Mouse (Mus musculus) cerebral cortex, adult 2 months (tissue): ENCODE results near the gene Ift57.

Source experiments
- WGBS: fragments of 180-500 bp; shearing (Covaris S2); methylation state at CpG from one replicate; pipeline ENCODE4 v1.1.7; 2018; 5-methylcytosine and 5-hydroxymethylcytosine counted together

Gene Ift57

GRCm38 (mm10) chr16:49792446-49792878 is 93.4 kb downstream of the Ift57 start:
- WGBS = 32% methylated on average over 9 of the region's 9 CpGs

- WGBS = 94% methylated on average over 9 of the region's 9 CpGs
Observed at GRCm38 (mm10) chr16:49793596-49793995, 94.6 kb downstream of the Ift57 start.

GRCm38 (mm10) chr16:49796271-49796670 is 97.2 kb downstream of the Ift57 start:
- 92% methylated on average over 2 of the region's 2 CpGs for WGBS

- WGBS = 93% methylated on average over 2 of the region's 2 CpGs
Observed at GRCm38 (mm10) chr16:49796954-49797353, 97.9 kb downstream of the Ift57 start.

GRCm38 (mm10) chr16:49798790-49799189 is 99.8 kb downstream of the Ift57 start:
- WGBS = 66% methylated on average over 6 of the region's 6 CpGs

GRCm38 (mm10) chr16:49799597-49800561 is 100.8 kb downstream of the Ift57 start, which contains the start of gene Cd47:
Gene Cd47, plus strand, starts transcription at chr16:49800533.
- WGBS = 90% methylated on average over 10 of the region's 10 CpGs

GRCm38 (mm10) chr16:49800996-49801395 is 102.0 kb downstream of the Ift57 start:
- 74% methylated on average over 5 of the region's 5 CpGs for WGBS

GRCm38 (mm10) chr16:49801399-49801798 is 102.4 kb downstream of the Ift57 start:
- 62% methylated on average over 5 of the region's 5 CpGs for WGBS

- 74% methylated on average over 2 of the region's 2 CpGs for WGBS
Observed at GRCm38 (mm10) chr16:49802993-49803392, 104.0 kb downstream of the Ift57 start.

- 12% methylated on average over 12 of the region's 12 CpGs for WGBS
Observed at GRCm38 (mm10) chr16:49803932-49804461, 105.0 kb downstream of the Ift57 start.

GRCm38 (mm10) chr16:49806920-49807319 is 107.9 kb downstream of the Ift57 start:
- whole genome bisulfite sequencing = 55% methylated on average over 10 of the region's 10 CpGs

- 56% methylated on average over 7 of the region's 7 CpGs for WGBS
Observed at GRCm38 (mm10) chr16:49807419-49807841, 108.4 kb downstream of the Ift57 start.

GRCm38 (mm10) chr16:49807862-49808430 is 108.9 kb downstream of the Ift57 start:
- WGBS = 55% methylated on average over 18 of the region's 18 CpGs

GRCm38 (mm10) chr16:49811897-49812296 is 112.9 kb downstream of the Ift57 start:
- WGBS = 59% methylated on average over 2 of the region's 2 CpGs

GRCm38 (mm10) chr16:49812821-49813616 is 114.0 kb downstream of the Ift57 start:
- 35% methylated on average over 10 of the region's 10 CpGs for WGBS

GRCm38 (mm10) chr16:49814419-49814818 is 115.4 kb downstream of the Ift57 start:
- WGBS = 79% methylated on average over 4 of the region's 4 CpGs
